Mouse (Mus musculus): ENCODE results near the gene Trim75.
A peak's percentile ranks its signal among the peaks of the same experiment; 100 is the strongest.
"Not testable (repeated sequence)": the region's sequence is repeated elsewhere in the genome, so short reads cannot be mapped to it uniquely, and the experiment has no call there.

The Trim75 gene

DNA sequence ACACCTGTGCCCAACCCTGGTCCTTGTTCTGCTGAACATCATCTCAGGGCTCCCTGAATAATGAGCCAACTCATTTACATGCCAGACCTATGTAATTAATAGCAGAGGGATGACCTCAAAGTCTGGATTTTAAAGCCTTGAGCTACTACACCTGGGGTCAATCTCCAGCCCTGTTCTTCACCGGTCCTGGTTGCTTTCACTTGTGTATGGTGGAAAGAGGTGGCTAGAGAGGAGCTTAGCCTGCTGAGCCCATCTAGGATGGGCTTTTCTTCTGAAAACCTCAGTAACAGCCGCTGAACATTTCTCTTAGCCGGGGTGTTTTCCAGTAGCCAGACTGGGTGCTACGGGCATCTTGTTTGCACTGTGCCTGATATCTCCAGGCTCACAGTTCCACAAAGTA lies at the start of gene Trim75:
Gene Trim75, minus strand, starts transcription at position 101 of the 400 bp plus-strand sequence.
- no peak for DNase-seq

GRCm38 (mm10) chr8:65037117-65037533 lies 49.5 kb upstream of the Trim75 start, which contains the start of gene Apela:
Gene Apela (minus strand): TSS chr8:65037336.
- DNase-seq, result no peak

DNA sequence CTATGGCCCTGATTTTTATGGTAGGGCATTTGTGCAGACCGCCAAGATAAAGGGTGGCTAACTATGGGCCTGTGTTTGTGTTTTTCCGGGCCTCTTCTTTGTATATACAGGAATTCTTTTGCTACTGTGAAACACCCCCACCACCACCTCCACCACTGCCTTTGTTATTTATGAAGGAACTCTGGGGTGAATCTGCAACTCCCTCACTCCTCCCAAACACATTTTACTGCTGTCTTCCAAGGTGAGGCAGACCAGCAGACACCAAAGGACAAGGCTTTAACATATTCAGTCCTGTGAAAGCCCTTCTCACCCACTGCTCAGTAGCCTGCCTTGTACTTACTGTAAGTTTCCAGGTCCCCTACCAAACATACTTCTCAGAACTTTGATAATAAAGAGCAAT lies 46.5 kb upstream of the Trim75 start:
- no peak for DNase-seq

- no peak for DNase-seq
These were observed 45.4 kb upstream of the Trim75 start for GRCm38 (mm10) chr8:65033056-65033455.

DNA sequence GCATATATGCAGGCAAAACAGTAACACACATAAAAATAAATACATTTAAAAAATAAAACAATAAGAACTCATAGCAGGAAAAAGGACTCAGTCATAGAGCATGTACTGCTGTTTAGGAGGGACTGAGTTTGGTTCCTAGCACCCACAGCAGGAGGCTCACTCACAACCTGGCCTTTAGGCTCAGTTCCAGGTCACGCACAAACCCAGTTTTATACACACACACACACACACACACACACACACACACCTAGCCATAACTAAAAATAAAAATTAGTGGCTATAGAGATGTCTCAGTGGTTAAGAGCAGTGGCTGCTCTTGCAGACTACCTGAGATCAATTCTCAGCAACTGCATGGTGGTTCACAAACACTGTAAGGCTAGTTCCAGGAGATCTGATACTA lies 44.5 kb upstream of the Trim75 start:
- no peak for DNase-seq

GRCm38 (mm10) chr8:65030735-65031485 lies 43.3 kb upstream of the Trim75 start:
- no peak for DNase-seq

- no peak for DNase-seq
These were observed 42.1 kb upstream of the Trim75 start for GRCm38 (mm10) chr8:65029776-65030175.

GRCm38 (mm10) chr8:65028959-65029686 lies 41.5 kb upstream of the Trim75 start:
- DNase-seq, result no peak

DNA sequence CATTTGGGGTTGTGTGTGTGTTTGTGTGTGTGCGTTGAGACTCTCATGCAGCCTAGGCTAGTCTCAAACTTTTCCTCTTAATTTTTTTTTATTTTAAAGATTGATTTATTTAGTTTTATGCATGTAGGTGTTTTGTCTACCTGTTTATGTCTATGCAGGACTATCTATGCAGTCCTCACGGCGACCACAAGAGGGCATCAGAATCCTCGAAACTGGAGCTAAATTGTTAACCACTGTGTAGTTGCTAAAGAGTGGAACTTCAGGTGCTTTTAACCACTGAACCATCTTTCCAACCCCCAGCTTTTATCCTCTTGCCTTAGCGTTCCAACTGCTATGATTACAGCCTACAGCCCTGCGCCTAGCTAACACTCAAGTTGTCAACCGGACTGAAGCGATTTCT lies 34.9 kb upstream of the Trim75 start:
- peak; percentile 71 for DNase-seq

- DNase-seq, result no peak
These were observed 30.8 kb upstream of the Trim75 start, which contains the start of the genes Trim61 and Trim60 for GRCm38 (mm10) chr8:65018423-65018822. Gene Trim61 (minus strand): TSS chr8:65018523. Gene Trim60 (minus strand): TSS chr8:65018584.

DNA sequence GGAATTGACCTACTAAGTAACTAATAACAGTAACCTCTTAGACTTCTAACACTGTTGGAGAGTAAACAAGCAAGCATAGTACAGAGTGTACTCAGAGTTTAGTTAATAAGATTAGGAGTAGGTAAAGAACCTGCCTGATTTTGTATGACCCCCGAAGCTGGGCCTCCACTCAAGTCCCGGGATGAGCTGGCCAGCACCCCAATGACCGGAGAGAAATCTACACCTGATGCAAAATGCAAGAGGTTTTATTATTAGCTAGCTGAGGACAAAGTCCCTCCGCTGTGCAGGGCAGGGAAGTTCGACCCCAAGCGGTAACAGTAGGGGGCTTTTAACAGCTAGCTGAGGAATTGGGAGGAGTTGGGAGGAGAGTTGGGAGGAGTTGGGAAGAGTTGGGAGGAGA lies 20.0 kb upstream of the Trim75 start:
- DNase-seq, result not testable (repeated sequence)

DNA sequence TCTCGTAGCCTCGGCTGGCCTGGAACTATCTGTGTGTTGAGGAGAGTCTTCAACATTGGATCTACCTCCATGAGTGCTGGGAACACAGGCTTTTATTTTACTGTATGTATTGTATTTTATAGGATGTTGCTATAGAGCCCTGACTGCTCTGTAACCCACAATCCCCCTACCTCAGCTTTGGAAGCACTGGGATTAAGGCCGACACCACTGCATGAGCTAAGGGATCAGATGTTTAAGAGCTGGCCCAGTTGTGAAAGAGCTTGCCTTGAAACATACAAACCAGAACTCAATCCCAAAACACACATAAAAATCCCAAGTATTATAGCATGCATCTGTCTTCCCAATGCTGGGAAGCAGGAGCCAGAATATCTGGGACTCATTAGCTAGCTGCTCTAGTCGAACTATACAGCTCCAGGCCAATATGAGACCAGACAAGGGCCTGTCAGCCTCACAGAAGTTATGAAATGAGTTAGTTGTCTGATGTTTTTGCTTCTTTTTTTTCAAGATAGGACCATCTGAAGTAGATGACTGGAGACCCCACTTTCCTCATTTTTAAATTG lies 11.3 kb upstream of the Trim75 start:
- no peak for DNase-seq

- no peak for DNase-seq
These were observed 4.3 kb downstream of the Trim75 start for GRCm38 (mm10) chr8:64983150-64983897.

DNA sequence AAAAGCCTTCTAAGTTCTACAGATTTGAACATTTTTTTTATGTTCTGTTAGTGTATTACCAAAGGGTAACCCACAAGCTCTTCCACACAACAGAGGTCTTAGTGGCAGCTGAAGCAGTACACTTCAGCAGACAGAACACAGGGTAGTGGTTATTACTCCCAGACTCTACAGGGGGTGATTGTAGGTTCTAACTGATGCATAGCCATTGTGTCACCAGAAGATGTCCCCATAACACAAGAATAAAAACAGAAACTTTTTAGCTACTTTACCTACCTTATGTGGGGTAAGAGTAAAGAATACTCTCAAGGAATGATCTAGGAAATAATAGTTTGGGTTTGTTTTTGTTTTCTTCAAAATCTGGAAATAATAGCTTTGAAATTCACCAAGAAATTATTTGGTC lies 24.8 kb downstream of the Trim75 start:
- no peak for DNase-seq

DNA sequence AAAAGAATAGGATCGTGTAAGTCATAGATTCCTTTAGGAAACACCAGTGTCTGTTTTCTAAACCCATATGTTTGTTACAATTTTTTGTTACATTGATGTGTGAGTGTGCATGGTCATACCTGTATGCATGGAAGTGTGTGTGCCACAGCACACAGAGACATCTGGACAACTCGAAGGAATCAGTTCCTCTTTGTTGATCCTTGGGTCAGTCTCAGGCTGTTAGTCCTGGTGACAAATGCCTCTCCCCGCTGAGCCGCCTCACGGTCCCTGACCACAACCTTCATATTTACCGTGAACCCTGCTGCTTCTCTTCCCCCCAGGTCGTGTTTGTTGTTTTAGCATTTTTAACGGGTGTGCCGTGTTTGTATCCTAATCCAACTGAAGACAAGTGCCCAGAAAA lies 28.6 kb downstream of the Trim75 start:
- no peak for DNase-seq

DNA sequence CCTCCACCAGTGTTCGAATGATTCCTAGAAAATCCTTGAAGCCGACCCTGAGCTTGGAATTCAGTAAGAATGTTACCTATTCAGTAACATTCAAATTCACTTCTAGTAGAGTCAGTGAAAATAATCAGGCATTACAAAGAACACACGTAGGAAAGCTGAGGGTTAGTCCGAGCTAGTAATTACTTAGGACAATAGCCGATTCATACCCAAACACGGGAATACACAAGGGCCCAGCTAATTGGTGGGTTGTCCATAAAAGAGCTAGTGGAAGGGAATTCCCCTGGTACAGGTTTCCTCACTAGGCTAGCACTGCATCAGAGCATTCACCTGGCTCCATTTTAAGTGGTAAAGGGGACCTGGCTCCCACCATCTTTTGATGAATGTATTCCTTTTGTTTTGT lies 35.5 kb downstream of the Trim75 start:
- no peak for DNase-seq

- DNase-seq, result no peak
These were observed 39.3 kb downstream of the Trim75 start for GRCm38 (mm10) chr8:64948371-64948770.

GRCm38 (mm10) chr8:64947698-64948034 lies 40.0 kb downstream of the Trim75 start:
- DNase-seq, result no peak

- peak; percentile 90 for DNase-seq
These were observed 40.6 kb downstream of the Trim75 start, which contains the start of gene Tmem192 for GRCm38 (mm10) chr8:64946820-64947697. Gene Tmem192 (plus strand): TSS chr8:64947185.

GRCm38 (mm10) chr8:64946441-64946819 lies 41.2 kb downstream of the Trim75 start:
- no peak for DNase-seq

- no peak for DNase-seq
These were observed 42.0 kb downstream of the Trim75 start for GRCm38 (mm10) chr8:64945606-64946005.

DNA sequence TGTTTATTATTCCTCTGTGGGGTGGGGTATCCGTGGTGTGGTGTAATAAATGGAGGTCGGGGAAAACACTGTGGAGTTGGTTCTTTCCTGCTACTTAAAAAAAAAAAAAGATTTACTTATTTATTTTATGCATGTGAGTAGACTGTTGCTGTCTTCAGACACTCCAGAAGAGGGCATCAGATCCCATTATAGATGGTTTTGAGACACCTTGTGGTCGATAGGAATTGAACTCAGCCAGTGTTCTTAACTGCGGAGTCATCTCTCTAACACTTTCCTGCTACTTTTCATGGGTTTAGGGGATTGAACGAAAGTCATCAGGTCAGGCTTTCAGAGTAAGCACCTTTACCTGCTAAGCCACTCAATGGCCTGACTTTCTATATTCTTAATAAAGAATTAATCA lies 42.8 kb downstream of the Trim75 start:
- DNase-seq, result no peak
